Mouse (Mus musculus) ES-Bruce4 (cell line): ENCODE data around the gene Eloa.

ENCODE experiments used
- CTCF ChIP-seq: IDR thresholded peaks from one replicate; pipeline ENCODE4 v1.8.1; 2011; ENCODE audit warnings: low read depth, low read length
- POLR2A ChIP-seq: IDR thresholded peaks from one replicate; pipeline ENCODE4 v1.8.1; 2011; ENCODE audit warnings: low read length; ENCODE audit not compliant: insufficient read depth

GRCm38 (mm10) chr4:136043784-136044400 lies 22.3 kb upstream of the Eloa start:
- TF ChIP-seq CTCF (no peak), POLR2A (no peak)
